Mouse (Mus musculus): ENCODE results near the gene Cd86.

The Cd86 gene

GRCm38 (mm10) chr16:36665782-36666181, at the start of gene Cd86:
Cd86 (minus strand) TSS chr16:36666081.
- in situ Hi-C loops (cut with MboI, MseI), result no loop called here

DNA sequence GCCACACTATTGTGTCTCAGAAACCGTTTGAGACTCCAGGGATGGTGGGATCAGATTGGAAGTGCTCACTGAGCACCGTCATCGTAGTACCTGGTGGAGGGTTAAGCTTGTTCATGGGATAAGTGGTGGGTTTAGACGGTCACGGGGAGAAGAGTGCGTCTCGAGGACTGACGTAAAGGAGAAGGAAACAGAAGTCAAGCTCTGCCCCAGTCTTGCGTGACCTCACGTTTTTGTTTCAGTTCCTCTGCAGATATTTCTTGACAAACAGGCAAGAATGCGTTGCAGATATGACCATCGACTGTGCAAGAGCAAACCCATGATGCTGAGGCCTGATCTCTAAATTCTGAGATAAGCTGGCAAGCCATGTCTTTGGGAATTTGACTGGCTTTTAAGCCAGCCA, 45.9 kb upstream of the Cd86 start:
- in situ Hi-C loops (cut with MboI, MseI), result no loop called here

GRCm38 (mm10) chr16:36710794-36711193, 44.9 kb upstream of the Cd86 start:
- in situ Hi-C loops (cut with MboI, MseI), result no loop called here

DNA sequence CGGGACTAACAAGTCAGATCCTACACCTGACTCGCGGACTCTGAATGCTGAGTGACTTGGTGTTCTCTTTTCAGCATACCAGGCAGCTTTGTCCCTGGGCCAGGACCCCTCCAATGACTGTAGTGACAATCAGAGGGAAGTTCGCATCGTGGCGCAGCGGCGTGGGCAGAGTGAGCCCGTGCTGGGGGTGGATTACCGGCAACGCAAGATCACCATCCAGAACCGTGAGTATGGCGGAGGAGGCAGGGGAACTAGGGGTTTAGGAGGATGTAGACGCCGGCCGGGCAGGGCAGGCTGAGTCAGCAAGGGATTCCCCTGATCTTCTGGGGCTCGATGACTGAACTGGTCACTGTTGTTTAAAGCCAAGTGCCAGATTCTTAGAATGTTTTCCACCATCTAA, 43.5 kb upstream of the Cd86 start:
- in situ Hi-C loops (cut with MboI, MseI), result loop anchor here (5.0 kb wide), 1 partner anchor 597 kb away; no protein-coding TSS in a partner anchor

DNA sequence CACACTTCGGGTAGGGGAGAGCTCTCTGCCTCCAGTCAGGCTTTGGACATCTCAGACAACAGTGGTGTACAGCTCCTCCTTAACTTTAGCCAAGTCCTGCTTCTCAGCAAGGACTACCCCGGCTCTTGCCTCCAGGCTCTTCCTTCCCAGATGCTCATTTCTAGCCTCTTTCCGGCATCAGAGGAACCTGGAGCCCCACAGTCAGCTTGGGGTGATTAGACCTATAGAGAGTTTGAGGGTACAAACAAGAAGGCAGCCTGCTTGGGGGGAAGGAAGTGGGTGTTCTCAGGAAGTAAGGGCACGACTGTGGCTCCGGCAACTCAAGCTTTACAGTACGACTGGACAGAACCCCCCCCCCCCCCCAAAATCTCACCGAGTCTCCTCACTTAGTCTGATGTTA, 42.9 kb upstream of the Cd86 start:
- in situ Hi-C loops (cut with MboI, MseI), result loop anchor here (5.0 kb wide), 1 partner anchor 596 kb away; no protein-coding TSS in a partner anchor

- in situ Hi-C loops (cut with MboI, MseI), result loop anchor here (5.0 kb wide), 1 partner anchor 596 kb away; no protein-coding TSS in a partner anchor
These were observed 42.0 kb upstream of the Cd86 start for GRCm38 (mm10) chr16:36707702-36708423.

DNA sequence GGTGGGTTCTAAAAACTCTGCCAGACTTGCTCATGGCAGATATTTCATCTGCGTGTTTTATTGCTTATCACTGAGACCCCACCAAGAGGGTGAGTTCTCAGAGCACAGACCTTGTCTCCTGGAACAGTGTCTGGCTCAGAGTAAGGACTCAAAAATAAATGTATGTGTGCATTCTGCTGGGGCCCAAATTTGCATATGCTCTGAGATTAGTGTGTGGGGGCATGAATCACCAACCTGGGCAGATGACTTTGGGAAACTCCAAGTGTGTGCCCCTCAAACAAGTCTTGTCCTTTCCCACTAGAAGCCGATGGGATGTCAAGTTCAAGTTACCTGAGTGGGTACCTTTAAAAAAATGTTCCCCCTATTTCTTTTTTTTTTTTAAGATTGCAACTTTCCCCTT, 34.6 kb upstream of the Cd86 start:
- in situ Hi-C loops (cut with MboI, MseI), result no loop called here

DNA sequence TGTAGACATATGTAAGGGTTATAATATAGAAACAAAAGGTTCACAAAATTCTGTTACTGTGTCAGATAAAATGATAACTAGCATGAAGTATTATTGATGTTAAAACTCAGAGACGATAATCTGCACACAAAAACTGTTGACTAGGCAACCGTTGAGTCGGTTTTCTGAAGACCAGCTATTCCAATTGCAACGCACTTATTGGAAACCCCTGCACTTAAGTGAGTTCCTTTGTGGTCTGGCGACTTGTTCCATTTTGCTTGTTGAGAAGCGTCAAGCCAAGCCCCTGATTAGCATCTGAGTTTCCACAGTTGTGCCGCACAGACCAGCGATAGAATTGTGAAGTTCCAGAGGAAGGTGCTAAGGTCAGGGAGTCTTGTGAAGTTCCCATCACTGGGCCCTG, 31.4 kb upstream of the Cd86 start:
- in situ Hi-C loops (cut with MboI, MseI), result no loop called here

DNA sequence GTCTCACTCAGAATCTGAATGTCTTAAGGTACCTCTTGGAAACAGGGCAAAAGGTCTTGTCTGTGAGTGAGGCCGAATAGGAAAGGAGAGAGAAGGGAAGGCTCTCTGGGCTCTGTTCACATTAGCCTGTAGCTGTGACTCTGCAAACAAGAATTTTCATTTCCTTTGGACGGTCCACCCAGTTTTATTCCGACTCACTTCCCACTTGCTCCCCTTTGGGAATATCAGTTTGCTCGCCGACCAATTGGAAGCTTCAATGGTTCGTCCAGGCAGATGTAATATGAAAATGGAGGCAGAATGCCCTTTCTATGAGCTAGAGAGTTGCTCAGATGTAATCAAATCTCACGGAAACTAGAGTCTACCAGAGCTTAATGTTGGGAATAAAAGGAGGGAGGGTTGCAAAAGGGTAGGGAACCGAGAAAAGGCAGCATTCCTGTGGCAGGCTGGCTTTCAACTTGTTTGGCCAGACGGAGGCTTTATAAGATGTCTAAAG, 29.0 kb upstream of the Cd86 start:
- in situ Hi-C loops (cut with MboI, MseI), result no loop called here

- in situ Hi-C loops (cut with MboI, MseI), result no loop called here
These were observed 28.0 kb upstream of the Cd86 start, which contains the start of gene Ildr1 for GRCm38 (mm10) chr16:36693818-36694413. Ildr1 (plus strand) TSS chr16:36693978.

- in situ Hi-C loops (cut with MboI, MseI), result no loop called here
These were observed 25.6 kb upstream of the Cd86 start for GRCm38 (mm10) chr16:36691484-36691883.

DNA sequence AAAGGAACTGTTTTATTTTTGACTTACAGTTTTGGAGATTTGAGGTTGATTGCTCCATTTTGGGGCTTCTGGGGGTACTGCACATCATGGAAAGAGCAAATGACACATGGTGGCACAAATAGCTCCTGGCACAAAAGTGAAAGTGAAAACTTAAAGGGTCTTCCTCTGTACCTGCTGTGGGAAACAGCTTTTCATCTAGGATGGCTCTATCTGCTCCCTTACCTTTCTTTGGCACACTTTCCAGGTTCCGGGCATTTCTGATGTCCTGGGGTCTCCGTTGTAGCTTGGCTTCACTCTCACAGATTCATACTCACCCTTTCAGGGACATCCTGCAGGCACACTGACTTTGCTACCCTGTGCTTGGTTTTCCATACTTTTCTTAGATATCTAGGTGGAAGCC, 22.2 kb upstream of the Cd86 start:
- in situ Hi-C loops (cut with MboI, MseI), result no loop called here

DNA sequence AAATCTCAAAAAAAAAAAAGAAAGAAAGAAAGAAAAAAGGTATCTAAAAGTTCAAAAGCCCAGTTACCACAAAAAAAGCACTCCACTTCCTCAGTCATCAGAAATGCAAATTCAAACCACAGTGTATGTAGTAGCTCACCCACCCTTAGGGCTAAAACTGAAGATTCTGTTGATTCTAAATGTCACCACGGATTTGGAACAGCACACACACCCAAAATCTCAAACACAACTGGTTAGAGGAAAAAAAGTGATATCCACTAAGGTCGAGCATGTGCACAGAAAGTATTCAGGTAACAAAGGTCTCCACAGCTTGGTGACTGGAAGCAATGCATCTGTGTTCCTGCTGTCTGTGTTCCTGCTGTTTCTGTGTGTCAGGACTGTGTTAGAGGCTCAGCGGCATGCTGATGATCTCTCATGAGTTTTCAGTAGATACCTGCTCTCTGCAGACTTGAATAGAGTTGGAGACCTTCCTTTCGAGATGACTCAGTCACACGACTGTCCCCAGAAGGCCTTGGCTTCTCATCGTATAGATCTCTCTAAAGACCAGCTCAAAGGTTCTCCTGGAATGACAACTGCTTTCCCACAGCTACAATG, 18.5 kb upstream of the Cd86 start:
- in situ Hi-C loops (cut with MboI, MseI), result no loop called here

DNA sequence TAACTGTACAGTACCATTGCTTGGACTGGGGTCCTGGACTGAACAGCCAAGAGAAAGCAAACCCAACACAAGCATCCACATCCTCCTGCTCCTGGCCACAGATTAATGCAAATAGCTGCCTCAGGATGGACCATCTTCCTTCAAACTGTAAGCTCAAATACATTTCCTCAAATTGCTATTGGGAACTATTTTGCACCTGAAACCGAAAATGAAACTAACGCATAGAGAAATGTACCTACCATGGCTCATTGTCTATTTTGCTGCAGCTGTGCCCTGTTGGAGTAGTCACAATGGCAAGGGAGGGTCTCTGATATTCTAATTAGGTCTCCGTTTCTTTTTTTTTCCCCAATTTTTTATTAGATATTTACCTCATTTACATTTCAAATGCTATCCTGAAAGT, 15.9 kb upstream of the Cd86 start:
- in situ Hi-C loops (cut with MboI, MseI), result no loop called here

DNA sequence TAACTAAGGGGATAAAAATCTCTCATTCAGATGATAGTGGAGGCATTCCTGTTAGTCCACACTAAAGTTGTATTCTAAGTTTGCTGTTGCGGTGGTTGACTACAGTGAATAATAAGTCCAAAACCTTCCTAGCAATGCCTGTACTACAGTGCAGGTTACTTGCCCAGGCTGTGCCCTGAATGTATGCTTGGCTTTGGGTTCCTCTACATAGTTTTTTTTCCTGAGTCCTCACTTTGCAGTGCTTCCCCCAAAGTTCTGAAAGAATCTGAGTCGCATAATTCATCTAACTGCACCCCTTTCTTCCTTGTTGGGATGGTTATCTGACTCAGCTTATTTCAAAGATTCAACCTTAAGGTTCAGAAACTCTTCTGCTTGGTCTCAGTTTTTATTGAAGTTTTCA, 10.0 kb upstream of the Cd86 start:
- in situ Hi-C loops (cut with MboI, MseI), result no loop called here

GRCm38 (mm10) chr16:36675304-36675703, 9.4 kb upstream of the Cd86 start:
- in situ Hi-C loops (cut with MboI, MseI), result no loop called here

- in situ Hi-C loops (cut with MboI, MseI), result no loop called here
These were observed 8.8 kb upstream of the Cd86 start for GRCm38 (mm10) chr16:36674457-36675204.

- in situ Hi-C loops (cut with MboI, MseI), result no loop called here
These were observed 7.3 kb upstream of the Cd86 start for GRCm38 (mm10) chr16:36673196-36673595.

- in situ Hi-C loops (cut with MboI, MseI), result no loop called here
These were observed 4.7 kb upstream of the Cd86 start for GRCm38 (mm10) chr16:36670590-36670989.

DNA sequence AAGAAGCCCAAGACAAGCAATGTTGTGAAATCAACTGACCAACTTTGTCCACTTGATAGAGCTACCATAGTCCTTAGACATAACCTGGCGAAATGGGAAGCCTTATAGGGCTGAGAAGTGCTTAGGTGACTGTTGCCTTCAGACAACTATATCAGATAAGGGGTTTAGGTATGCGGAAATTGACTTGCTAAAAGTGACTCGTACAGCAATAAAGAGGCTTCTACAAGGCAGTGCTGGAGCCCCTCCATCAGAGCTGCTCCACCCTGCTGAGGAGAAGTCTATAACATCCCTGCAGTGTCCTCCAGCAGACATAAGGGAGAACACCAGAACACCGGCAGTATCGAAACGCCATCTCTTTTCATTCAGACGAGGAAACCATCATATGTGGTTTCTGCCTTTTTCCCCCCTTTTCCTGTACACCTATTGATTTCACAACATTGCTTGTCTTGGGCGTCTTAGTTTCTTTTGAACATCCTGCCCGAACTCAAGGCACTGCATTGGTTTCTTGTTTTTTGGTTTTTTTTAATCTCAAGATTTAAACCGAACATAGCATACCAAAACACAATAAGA, 652 bp upstream of the Cd86 start:
- in situ Hi-C loops (cut with MboI, MseI), result no loop called here

- in situ Hi-C loops (cut with MboI, MseI), result no loop called here
These were observed 2.4 kb downstream of the Cd86 start for GRCm38 (mm10) chr16:36663484-36663883.

- in situ Hi-C loops (cut with MboI, MseI), result no loop called here
These were observed 4.6 kb downstream of the Cd86 start for GRCm38 (mm10) chr16:36661330-36661729.

All from T-helper 2 cell (primary cell).